Mouse (Mus musculus) forebrain, embryonic 15.5 days (tissue): Measurements from ENCODE around the gene Olfr190. TPM values are rescaled to one million over a fixed set of nuclear protein-coding genes. Genes with fewer than 3 reads are reported as not detected.
"Not testable (repeated sequence)": the region's sequence is repeated elsewhere in the genome, so short reads cannot be mapped to it uniquely, and the experiment has no call there.

Source experiments
- ATAC-seq: fragments of 200-750 bp; cut with Nextera tagmentation; replicated peaks from 2 replicates; pipeline ENCODE4 v1.8.0; 2017; ENCODE audit warnings: mild to moderate bottlenecking, moderate TSS enrichment, moderate library complexity
- H3K27ac ChIP-seq: fragments of 300-500 bp; sonication (generic); replicated peaks from 2 replicates; pipeline ENCODE4 v1.5.1; 2015; ENCODE audit warnings: mild to moderate bottlenecking, inconsistent platforms
- H3K27me3 ChIP-seq: fragments of 300-500 bp; sonication (generic); 2 replicates; pipeline ENCODE4 v1.6.1; 2015; ENCODE audit warnings: inconsistent platforms
- H3K36me3 ChIP-seq: fragments of 300-500 bp; sonication (generic); 2 replicates; pipeline ENCODE4 v1.6.1; 2015; ENCODE audit warnings: mild to moderate bottlenecking, inconsistent platforms
- H3K4me1 ChIP-seq: fragments of 300-500 bp; sonication (generic); 2 replicates; pipeline ENCODE4 v1.6.1; 2015; ENCODE audit warnings: inconsistent platforms
- H3K4me2 ChIP-seq: fragments of 300-500 bp; sonication (generic); replicated peaks from 2 replicates; pipeline ENCODE4 v1.6.1; 2015; ENCODE audit warnings: mild to moderate bottlenecking, inconsistent platforms
- H3K4me3 ChIP-seq: fragments of 300-500 bp; sonication (generic); 2 replicates; pipeline ENCODE4 v1.5.1; 2015; ENCODE audit warnings: mild to moderate bottlenecking, inconsistent platforms
- H3K9ac ChIP-seq: fragments of 300-500 bp; sonication (generic); replicated peaks from 2 replicates; pipeline ENCODE4 v1.6.1; 2015; ENCODE audit warnings: mild to moderate bottlenecking, inconsistent platforms
- H3K9me3 ChIP-seq: fragments of 300-500 bp; sonication (generic); 2 replicates; pipeline ENCODE4 v1.6.1; 2016; ENCODE audit warnings: inconsistent platforms
- WGBS: fragments of 180-500 bp; shearing (Covaris S2); methylation state at CpG from one replicate; pipeline ENCODE4 v1.1.7; 2015; ENCODE audit warnings: mixed read lengths; 5-methylcytosine and 5-hydroxymethylcytosine counted together
- polyA plus RNA-seq: library from polyadenylated mRNA; unstranded; fragments of >200 nt; fragmentation: Nextera tagmentation; extraction: Ambion mirVana; gene quantifications from 2 replicates; pipeline ENCODE4 v1.2.1, GENCODE M21; 2015

Olfr190 gene
- polyA plus RNA-seq = not detected in 2 replicates

- WGBS = 88% methylated on average over 5 of the region's 5 CpGs
- Histone ChIP-seq H3K27me3 (no peaks in the 10 kb centered on the region), H3K27ac (no peak within 1 kb of the TSS), H3K4me3 (no peak within 1 kb of the TSS), H3K9ac (no peak within 1 kb of the TSS), H3K36me3 (no peaks in the 10 kb centered on the region), H3K4me1 (no peaks in the 10 kb centered on the region), H3K9me3 (no peaks in the 10 kb centered on the region), H3K4me2 (no peak within 1 kb of the TSS)
- ATAC-seq = no peak
Observed at GRCm38 (mm10) chr16:59077905-59078304, at the start of gene Olfr190. TSS of gene Olfr190 (minus strand) at chr16:59078005.

- Histone ChIP-seq H3K4me1 (no peaks in the 10 kb centered on the region), H3K36me3 (no peaks in the 10 kb centered on the region)
- no peak for ATAC-seq
Observed at GRCm38 (mm10) chr16:59120969-59121368, 43.2 kb upstream of the Olfr190 start, which contains the start of gene Olfr194. TSS of gene Olfr194 (minus strand) at chr16:59121069.

GRCm38 (mm10) chr16:59111781-59112180, 34.0 kb upstream of the Olfr190 start, which contains the start of gene Olfr193:
TSS of gene Olfr193 (minus strand) at chr16:59111881.
- no peak within 1 kb of the TSS for H3K4me2 ChIP-seq
- H3K9me3 ChIP-seq = no peaks in the 10 kb centered on the region
- no peak within 1 kb of the TSS for H3K27ac ChIP-seq
- no peaks in the 10 kb centered on the region for H3K36me3 ChIP-seq
- ATAC-seq = no peak
- WGBS = 80% methylated on average over 1 of the region's 1 CpGs
- no peak within 1 kb of the TSS for H3K9ac ChIP-seq
- H3K27me3 ChIP-seq = no peaks in the 10 kb centered on the region
- no peak within 1 kb of the TSS for H3K4me3 ChIP-seq
- H3K4me1 ChIP-seq = no peaks in the 10 kb centered on the region

More at GRCm38 (mm10) chr16:59120969-59121368, 43.2 kb upstream of the Olfr190 start, which contains the start of gene Olfr194:
- Histone ChIP-seq H3K4me3 (no peak within 1 kb of the TSS), H3K27me3 (no peaks in the 10 kb centered on the region), H3K9ac (no peak within 1 kb of the TSS), H3K27ac (no peak within 1 kb of the TSS), H3K4me2 (no peak within 1 kb of the TSS), H3K9me3 (no peaks in the 10 kb centered on the region)

- not testable (repeated sequence) for ATAC-seq, H3K27ac ChIP-seq, H3K27me3 ChIP-seq, H3K36me3 ChIP-seq, H3K4me2 ChIP-seq, H3K9me3 ChIP-seq, H3K4me3 ChIP-seq, H3K9ac ChIP-seq, H3K4me1 ChIP-seq
- WGBS = 67% methylated on average over 5 of the region's 5 CpGs
Observed at GRCm38 (mm10) chr16:59108522-59108921, 30.7 kb upstream of the Olfr190 start.

- Histone ChIP-seq H3K36me3 (no peaks in the 10 kb centered on the region), H3K4me3 (no peak overlapping the region), H3K9ac (no peak overlapping the region), H3K27ac (no peak overlapping the region), H3K27me3 (no peaks in the 10 kb centered on the region), H3K4me1 (no peaks in the 10 kb centered on the region), H3K4me2 (no peak overlapping the region), H3K9me3 (no peaks in the 10 kb centered on the region)
- ATAC-seq = no peak
- 86% methylated on average over 2 of the region's 2 CpGs for WGBS
Observed at GRCm38 (mm10) chr16:59105312-59105711, 27.5 kb upstream of the Olfr190 start.

GRCm38 (mm10) chr16:59089722-59090121, 11.9 kb upstream of the Olfr190 start, which contains the start of gene Olfr191:
TSS of gene Olfr191 (minus strand) at chr16:59089822.
- not testable (repeated sequence) for ATAC-seq, H3K9me3 ChIP-seq, H3K27ac ChIP-seq, H3K4me2 ChIP-seq, H3K4me3 ChIP-seq, H3K36me3 ChIP-seq, H3K27me3 ChIP-seq, H3K9ac ChIP-seq, H3K4me1 ChIP-seq
- WGBS = 56% methylated on average over 1 of the region's 1 CpGs

- ATAC-seq, H3K36me3 ChIP-seq, H3K9ac ChIP-seq, H3K9me3 ChIP-seq, H3K4me2 ChIP-seq, H3K27ac ChIP-seq, H3K27me3 ChIP-seq, H3K4me1 ChIP-seq, H3K4me3 ChIP-seq: not testable (repeated sequence)
- 89% methylated on average over 2 of the region's 2 CpGs for WGBS
Observed at GRCm38 (mm10) chr16:59081113-59081512, 3.3 kb upstream of the Olfr190 start.

GRCm38 (mm10) chr16:59073520-59073919, 4.3 kb downstream of the Olfr190 start:
- Histone ChIP-seq H3K9me3 (no peaks in the 10 kb centered on the region), H3K4me1 (no peaks in the 10 kb centered on the region), H3K27me3 (no peaks in the 10 kb centered on the region), H3K4me3 (no peak overlapping the region), H3K9ac (no peak overlapping the region), H3K27ac (no peak overlapping the region), H3K36me3 (no peaks in the 10 kb centered on the region), H3K4me2 (no peak overlapping the region)
- no peak for ATAC-seq
- 96% methylated on average over 1 of the region's 1 CpGs for WGBS

- no peaks in the 10 kb centered on the region for H3K9me3 ChIP-seq
- H3K27me3 ChIP-seq = no peaks in the 10 kb centered on the region
- no peak overlapping the region for H3K9ac ChIP-seq
- no peak overlapping the region for H3K27ac ChIP-seq
- no peaks in the 10 kb centered on the region for H3K4me1 ChIP-seq
- H3K4me2 ChIP-seq = no peak overlapping the region
- H3K4me3 ChIP-seq = no peak overlapping the region
- H3K36me3 ChIP-seq = no peaks in the 10 kb centered on the region
- ATAC-seq = no peak
Observed at GRCm38 (mm10) chr16:59071755-59072154, 6.0 kb downstream of the Olfr190 start.

GRCm38 (mm10) chr16:59062411-59062810, 15.4 kb downstream of the Olfr190 start:
- H3K4me1 ChIP-seq = not testable (repeated sequence)

GRCm38 (mm10) chr16:59049286-59049685, 28.5 kb downstream of the Olfr190 start:
- not testable (repeated sequence) for H3K4me1 ChIP-seq, H3K4me3 ChIP-seq, H3K9ac ChIP-seq, H3K27ac ChIP-seq, H3K27me3 ChIP-seq, H3K4me2 ChIP-seq, H3K9me3 ChIP-seq, H3K36me3 ChIP-seq, ATAC-seq
- 98% methylated on average over 2 of the region's 2 CpGs for WGBS

More at GRCm38 (mm10) chr16:59062411-59062810, 15.4 kb downstream of the Olfr190 start:
- not testable (repeated sequence) for H3K27ac ChIP-seq, H3K27me3 ChIP-seq, H3K9me3 ChIP-seq, H3K9ac ChIP-seq, ATAC-seq, H3K4me2 ChIP-seq, H3K4me3 ChIP-seq, H3K36me3 ChIP-seq
- 69% methylated on average over 3 of the region's 3 CpGs for WGBS

GRCm38 (mm10) chr16:59048860-59049259, 28.9 kb downstream of the Olfr190 start:
- no peak overlapping the region for H3K9ac ChIP-seq
- no peaks in the 10 kb centered on the region for H3K4me1 ChIP-seq
- ATAC-seq = no peak
- no peak overlapping the region for H3K4me2 ChIP-seq
- H3K36me3 ChIP-seq = no peaks in the 10 kb centered on the region
- no peaks in the 10 kb centered on the region for H3K27me3 ChIP-seq
- H3K4me3 ChIP-seq = no peak overlapping the region
- 87% methylated on average over 1 of the region's 1 CpGs for WGBS
- H3K9me3 ChIP-seq = no peaks in the 10 kb centered on the region
- H3K27ac ChIP-seq = no peak overlapping the region

- Histone ChIP-seq H3K27me3 (no peaks in the 10 kb centered on the region), H3K9ac (no peak overlapping the region), H3K36me3 (no peaks in the 10 kb centered on the region), H3K27ac (no peak overlapping the region), H3K9me3 (no peaks in the 10 kb centered on the region), H3K4me2 (no peak overlapping the region), H3K4me3 (no peak overlapping the region), H3K4me1 (no peaks in the 10 kb centered on the region)
- ATAC-seq = no peak
- WGBS = 73% methylated on average over 4 of the region's 4 CpGs
Observed at GRCm38 (mm10) chr16:59047579-59047978, 30.2 kb downstream of the Olfr190 start.
